Mouse (Mus musculus) midbrain, embryonic 11.5 days (tissue): ENCODE measurements at regions not wholly inside any gene's neighbourhood (a gene's known extent, or its start where the extent isn't known, plus 50 kb on each side); places are given as distances from the start of the nearest gene placed in this dataset.

Experiments
- ATAC-seq: fragments of 200-750 bp; cut with Nextera tagmentation; 2 replicates; pipeline ENCODE4 v1.8.0; 2017; ENCODE audit warnings: moderate TSS enrichment, moderate library complexity; ENCODE audit not compliant: low FRiP score
- DNase-seq: peaks from one replicate; pipeline ENCODE4 v3.0.0; 2015; ENCODE audit warnings: low spot score; ENCODE audit errors: missing footprints
- H3K27ac ChIP-seq: fragments of 300-500 bp; sonication (generic); 2 replicates; pipeline ENCODE4 v1.5.1; 2014; ENCODE audit warnings: low read depth, low read length
- H3K27me3 ChIP-seq: fragments of 300-500 bp; sonication (generic); 2 replicates; pipeline ENCODE4 v1.6.1; 2014; ENCODE audit warnings: mild to moderate bottlenecking, low read length, moderate library complexity, mixed read lengths; ENCODE audit not compliant: control insufficient read depth, insufficient read depth
- H3K36me3 ChIP-seq: fragments of 300-500 bp; sonication (generic); 2 replicates; pipeline ENCODE4 v1.6.1; 2014; ENCODE audit warnings: mild to moderate bottlenecking, low read length, moderate library complexity, mixed read lengths; ENCODE audit not compliant: control insufficient read depth, insufficient read depth
- H3K4me1 ChIP-seq: fragments of 300-500 bp; sonication (generic); 2 replicates; pipeline ENCODE4 v1.6.1; 2014; ENCODE audit warnings: low read length; ENCODE audit not compliant: control insufficient read depth, insufficient read depth
- H3K4me2 ChIP-seq: fragments of 300-500 bp; sonication (generic); 2 replicates; pipeline ENCODE4 v1.6.1; 2014; ENCODE audit warnings: mild to moderate bottlenecking, moderate library complexity
- H3K4me3 ChIP-seq: fragments of 300-500 bp; sonication (generic); 2 replicates; pipeline ENCODE4 v1.5.1; 2014; ENCODE audit warnings: low read depth, low read length
- H3K9ac ChIP-seq: fragments of 300-500 bp; sonication (generic); 2 replicates; pipeline ENCODE4 v1.6.1; 2014; ENCODE audit warnings: low read length
- H3K9me3 ChIP-seq: fragments of 300-500 bp; sonication (generic); 2 replicates; pipeline ENCODE4 v1.6.1; 2016; ENCODE audit warnings: low read length; ENCODE audit not compliant: control insufficient read depth
- WGBS: fragments of 180-500 bp; shearing (Covaris S2); extraction: QIAGEN DNeasy Blood & Tissue Kit; methylation state at CpG from one replicate; pipeline ENCODE4 v1.1.7; 2014; 5-methylcytosine and 5-hydroxymethylcytosine counted together

DNA sequence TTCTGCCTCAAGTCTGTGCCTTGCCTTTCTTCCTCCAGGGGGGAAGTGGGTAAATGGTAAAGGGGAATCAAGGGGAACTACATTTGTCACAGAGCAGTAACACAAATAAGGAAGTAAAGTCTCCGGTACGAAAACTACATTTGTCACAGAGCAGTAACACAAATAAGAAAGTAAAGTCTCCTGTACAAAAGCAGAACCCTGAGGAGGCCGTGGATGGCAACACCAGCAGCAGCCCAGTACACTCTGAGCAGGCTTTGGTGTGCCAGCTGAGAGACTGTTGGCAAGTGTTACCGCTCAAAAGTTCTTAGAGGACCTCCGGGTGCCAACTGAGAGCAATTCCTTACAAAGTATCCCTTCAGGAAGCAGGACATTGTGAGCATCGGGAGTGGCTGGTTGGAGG lies 90.9 kb downstream of the Hes1 start:
- no peak overlapping the region for H3K4me2 ChIP-seq
- no peaks in the 10 kb centered on the region for H3K36me3 ChIP-seq
- no peak for DNase-seq
- no peaks in the 10 kb centered on the region for H3K9me3 ChIP-seq
- H3K9ac ChIP-seq = no peak overlapping the region
- H3K27me3 ChIP-seq = no peaks in the 10 kb centered on the region
- H3K27ac ChIP-seq = no peak overlapping the region
- no peak for ATAC-seq
- peaks cover 14% of the 10 kb centered on the region for H3K4me1 ChIP-seq
- WGBS = 21% methylated on average over 6 of the region's 6 CpGs
- no peak overlapping the region for H3K4me3 ChIP-seq

DNA sequence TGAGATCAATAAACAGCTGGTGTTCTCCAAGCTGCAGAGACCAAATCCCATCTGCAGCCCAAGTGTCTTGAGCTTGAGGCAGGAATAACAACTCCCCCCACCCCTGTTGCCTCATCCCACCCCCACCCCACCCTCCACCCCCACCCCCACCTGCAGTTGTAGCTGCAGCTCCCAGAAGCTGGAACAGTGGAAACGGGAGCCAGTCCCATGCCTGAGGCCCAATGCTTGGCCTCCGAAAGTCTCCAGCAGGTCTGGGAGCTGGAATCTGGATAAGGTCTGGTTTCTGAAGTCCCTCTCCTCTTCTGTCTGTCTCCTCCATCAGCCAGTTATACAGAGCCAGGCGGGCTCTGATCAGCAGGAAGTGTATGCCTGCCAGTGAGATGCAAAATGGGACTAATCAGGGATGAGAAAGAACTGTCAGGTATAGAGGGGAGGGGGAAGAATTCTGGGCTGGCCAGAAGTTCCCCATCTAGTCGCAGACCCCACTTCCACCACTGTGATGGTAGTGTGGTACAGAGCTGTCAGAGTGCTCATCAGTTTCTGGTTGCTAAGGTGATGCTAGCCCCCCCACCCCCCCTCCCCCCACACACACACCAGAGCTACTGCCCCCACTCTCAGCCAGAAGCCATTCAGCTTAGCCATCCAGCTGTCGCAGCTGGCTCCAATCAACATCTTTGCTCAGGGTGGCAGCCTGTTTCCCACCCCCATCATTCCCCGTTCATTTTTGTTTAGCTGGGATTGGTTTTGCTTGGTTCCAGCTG lies 91.5 kb downstream of the Hes1 start:
- ATAC-seq (peak; percentile 84), DNase-seq (peak; percentile 86)
- Histone ChIP-seq H3K4me1 (peaks cover 14% of the 10 kb centered on the region), H3K4me3 (no peak overlapping the region), H3K27me3 (no peaks in the 10 kb centered on the region), H3K27ac (no peak overlapping the region), H3K4me2 (no peak overlapping the region), H3K36me3 (no peaks in the 10 kb centered on the region), H3K9me3 (no peaks in the 10 kb centered on the region), H3K9ac (no peak overlapping the region)
- WGBS = 10% methylated on average over 6 of the region's 6 CpGs

DNA sequence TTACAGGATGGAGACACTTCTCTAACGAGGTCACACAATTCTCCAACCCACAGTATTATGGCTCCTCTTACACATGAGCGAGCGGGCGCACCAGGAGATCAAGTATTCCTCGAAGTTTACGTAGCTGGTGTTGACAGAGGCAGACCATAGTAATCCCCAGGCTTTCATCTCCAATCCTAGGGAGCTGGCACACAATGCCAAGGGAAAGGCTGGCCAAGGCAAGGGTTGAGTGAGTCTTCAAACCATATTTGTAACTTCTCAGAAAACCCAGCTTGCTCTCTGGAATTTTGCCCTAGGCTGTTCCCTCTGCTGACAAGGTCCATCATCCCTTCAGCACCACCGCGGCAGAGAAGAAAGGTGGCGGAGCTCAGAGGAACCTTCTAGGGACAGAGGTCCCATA lies 94.0 kb downstream of the Hes1 start:
- no peak overlapping the region for H3K4me2 ChIP-seq
- H3K27ac ChIP-seq = no peak overlapping the region
- ATAC-seq (no peak), DNase-seq (no peak)
- peaks cover 14% of the 10 kb centered on the region for H3K4me1 ChIP-seq
- no peaks in the 10 kb centered on the region for H3K27me3 ChIP-seq
- no peak overlapping the region for H3K9ac ChIP-seq
- H3K9me3 ChIP-seq = no peaks in the 10 kb centered on the region
- 89% methylated on average over 9 of the region's 9 CpGs for WGBS
- H3K4me3 ChIP-seq = no peak overlapping the region
- no peaks in the 10 kb centered on the region for H3K36me3 ChIP-seq

DNA sequence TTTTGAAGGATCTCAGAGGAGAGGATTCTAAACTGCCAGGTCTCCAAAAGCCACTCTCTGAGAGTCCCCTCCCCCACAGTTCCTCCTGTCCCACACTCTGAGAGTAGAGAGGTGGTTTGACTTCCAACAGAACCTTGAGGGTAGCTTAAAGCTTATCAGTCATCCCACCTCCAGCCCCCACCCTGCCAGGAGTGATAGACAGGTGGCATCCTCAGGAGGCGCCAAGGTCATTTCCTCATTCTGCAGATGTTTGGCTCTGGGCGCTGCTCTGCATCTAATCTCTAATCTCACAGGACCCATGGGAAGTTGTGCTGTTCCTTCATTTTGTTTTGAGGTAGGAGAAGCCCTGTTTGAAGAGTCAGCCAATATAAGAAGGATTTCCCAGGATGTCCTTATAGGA lies 96.2 kb downstream of the Hes1 start:
- Histone ChIP-seq H3K9me3 (no peaks in the 10 kb centered on the region), H3K4me1 (peaks cover 10% of the 10 kb centered on the region), H3K4me2 (no peak overlapping the region), H3K27ac (no peak overlapping the region), H3K4me3 (no peak overlapping the region), H3K27me3 (no peaks in the 10 kb centered on the region), H3K36me3 (no peaks in the 10 kb centered on the region), H3K9ac (no peak overlapping the region)
- DNase-seq (no peak), ATAC-seq (no peak)
- WGBS = 57% methylated on average over 2 of the region's 2 CpGs

DNA sequence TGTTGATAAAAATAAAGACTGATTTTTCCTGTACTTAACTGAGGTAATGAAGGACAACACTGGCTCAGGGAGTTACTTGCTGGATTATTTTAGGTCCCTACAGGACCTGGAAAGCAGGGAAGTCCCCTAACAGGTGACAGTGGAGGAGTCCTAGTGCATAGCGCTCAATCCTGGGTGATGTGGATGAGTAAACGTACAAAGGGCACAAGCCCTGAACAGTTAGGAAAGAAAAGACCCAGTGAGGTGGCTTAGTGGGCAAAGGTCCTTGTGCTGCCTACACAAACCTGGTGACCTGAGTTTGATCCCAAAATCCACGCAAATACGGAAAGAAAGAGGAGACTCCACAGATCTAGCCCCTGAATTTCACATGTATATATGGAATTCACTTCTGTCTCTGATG lies 99.1 kb downstream of the Hes1 start:
- no peak overlapping the region for H3K9ac ChIP-seq
- H3K4me2 ChIP-seq = no peak overlapping the region
- H3K4me3 ChIP-seq = no peak overlapping the region
- H3K9me3 ChIP-seq = no peaks in the 10 kb centered on the region
- no peaks in the 10 kb centered on the region for H3K36me3 ChIP-seq
- DNase-seq = no peak
- H3K27ac ChIP-seq = no peak overlapping the region
- WGBS = 82% methylated on average over 4 of the region's 4 CpGs
- no peaks in the 10 kb centered on the region for H3K4me1 ChIP-seq
- no peaks in the 10 kb centered on the region for H3K27me3 ChIP-seq
- no peak for ATAC-seq

DNA sequence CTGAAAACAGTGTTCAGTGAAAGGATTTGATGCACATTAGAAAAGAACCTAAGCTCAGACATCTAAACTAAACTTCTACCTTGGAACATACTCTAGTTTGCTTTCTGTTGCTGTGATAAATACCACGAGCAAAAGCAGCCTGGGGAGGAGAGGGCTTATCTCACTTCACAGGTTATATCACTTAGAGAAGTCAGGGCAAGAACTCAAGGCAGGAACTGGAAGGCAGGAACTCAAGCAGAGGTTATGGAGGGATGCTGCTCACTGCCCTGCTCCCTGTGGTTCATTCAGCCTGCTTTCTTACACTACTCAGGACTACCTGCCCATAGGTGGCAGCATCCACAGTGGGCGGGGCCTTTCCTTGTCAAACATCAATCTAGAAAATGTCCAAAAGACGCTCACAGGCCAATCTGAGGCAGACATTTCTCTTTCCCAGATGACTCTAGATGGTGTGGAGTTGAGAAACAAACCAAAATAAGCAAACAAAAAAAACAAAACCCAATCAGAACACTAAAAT lies 101.5 kb downstream of the Hes1 start:
- ATAC-seq (no peak), DNase-seq (no peak)
- Histone ChIP-seq H3K4me1 (no peaks in the 10 kb centered on the region), H3K36me3 (no peaks in the 10 kb centered on the region), H3K4me3 (no peak overlapping the region), H3K9ac (no peak overlapping the region), H3K9me3 (no peaks in the 10 kb centered on the region), H3K27me3 (no peaks in the 10 kb centered on the region), H3K27ac (no peak overlapping the region), H3K4me2 (no peak overlapping the region)
- 87% methylated on average over 3 of the region's 3 CpGs for WGBS

DNA sequence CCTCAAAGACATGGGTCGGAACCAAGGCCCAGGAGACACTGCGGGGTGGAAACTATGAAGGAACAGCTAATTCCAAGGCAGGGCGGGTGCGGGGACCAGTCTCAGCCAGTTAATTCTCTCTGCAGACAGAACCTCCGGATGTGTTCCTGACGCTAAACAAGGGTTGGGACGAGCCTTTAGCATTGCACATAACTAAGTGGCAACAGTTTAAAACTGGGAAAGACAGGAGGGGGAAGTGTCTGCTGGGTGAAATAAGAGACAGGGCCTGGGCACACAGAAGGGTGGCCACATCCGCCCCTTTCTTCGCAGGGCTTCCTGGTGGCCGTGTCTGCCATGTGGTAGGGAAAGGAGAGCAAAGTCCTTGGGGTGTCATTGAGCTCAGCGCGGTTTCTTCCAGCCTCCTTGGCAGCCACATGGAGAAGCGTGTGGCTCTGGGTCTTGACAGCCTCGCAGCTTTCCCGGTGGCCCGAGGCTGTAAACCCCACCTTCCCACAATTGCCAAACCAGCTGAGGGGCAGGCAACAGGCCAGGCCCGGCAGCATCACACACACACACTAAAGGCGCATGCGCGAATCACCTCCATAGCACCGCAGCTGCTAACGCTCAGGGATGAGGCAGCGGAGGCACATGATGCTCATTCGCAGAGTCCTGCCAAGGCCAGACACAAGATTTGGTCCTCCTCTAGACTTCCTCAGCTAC lies 95.8 kb downstream of the Cpn2 start:
- Histone ChIP-seq H3K9me3 (no peaks in the 10 kb centered on the region), H3K27ac (no peak overlapping the region), H3K27me3 (0 out of 2 replicates have a peak, but pooled peaks cover 2% of the 10 kb centered on the region), H3K4me3 (no peak overlapping the region), H3K4me2 (no peak overlapping the region), H3K36me3 (no peaks in the 10 kb centered on the region), H3K9ac (no peak overlapping the region), H3K4me1 (0 out of 2 replicates have a peak, but pooled peaks cover 2% of the 10 kb centered on the region)
- ATAC-seq = no peak
- DNase-seq = no peak
- WGBS = 81% methylated on average over 24 of the region's 24 CpGs

DNA sequence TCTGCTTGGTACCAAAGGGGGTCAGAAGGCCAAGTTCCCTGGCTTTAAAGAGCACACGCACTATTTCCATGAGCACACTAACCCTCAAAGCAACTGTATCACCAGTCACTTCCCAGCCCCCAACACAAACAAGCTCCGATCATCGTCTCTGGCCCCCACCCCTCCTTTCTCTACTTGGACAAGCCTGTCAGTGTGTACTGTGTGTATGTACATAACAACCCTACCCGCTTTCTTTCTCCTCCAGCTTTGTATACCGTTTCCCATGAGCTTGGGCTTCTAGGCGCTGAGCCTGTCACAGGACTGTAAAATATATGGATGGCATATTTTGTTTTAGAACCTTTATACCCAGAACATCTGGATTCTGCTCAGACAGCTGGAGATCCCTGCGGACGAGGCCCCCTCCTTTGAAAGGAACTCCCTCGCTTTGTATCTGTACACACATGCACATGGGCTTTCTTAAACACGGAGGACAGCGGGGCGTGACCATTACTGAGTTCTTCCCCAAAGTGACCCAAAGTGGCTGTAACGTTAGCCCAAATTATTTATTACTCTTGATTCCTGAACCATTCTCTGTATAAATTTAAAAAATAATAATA lies 95.1 kb downstream of the Cpn2 start:
- Histone ChIP-seq H3K4me2 (no peak overlapping the region), H3K4me3 (no peak overlapping the region), H3K27me3 (0 out of 2 replicates have a peak, but pooled peaks cover 2% of the 10 kb centered on the region), H3K4me1 (0 out of 2 replicates have a peak, but pooled peaks cover 2% of the 10 kb centered on the region), H3K9ac (no peak overlapping the region), H3K9me3 (no peaks in the 10 kb centered on the region), H3K36me3 (no peaks in the 10 kb centered on the region), H3K27ac (no peak overlapping the region)
- DNase-seq = no peak
- ATAC-seq = no peak; the same call in 1 of the 2 replicates
- WGBS = 70% methylated on average over 13 of the region's 13 CpGs

DNA sequence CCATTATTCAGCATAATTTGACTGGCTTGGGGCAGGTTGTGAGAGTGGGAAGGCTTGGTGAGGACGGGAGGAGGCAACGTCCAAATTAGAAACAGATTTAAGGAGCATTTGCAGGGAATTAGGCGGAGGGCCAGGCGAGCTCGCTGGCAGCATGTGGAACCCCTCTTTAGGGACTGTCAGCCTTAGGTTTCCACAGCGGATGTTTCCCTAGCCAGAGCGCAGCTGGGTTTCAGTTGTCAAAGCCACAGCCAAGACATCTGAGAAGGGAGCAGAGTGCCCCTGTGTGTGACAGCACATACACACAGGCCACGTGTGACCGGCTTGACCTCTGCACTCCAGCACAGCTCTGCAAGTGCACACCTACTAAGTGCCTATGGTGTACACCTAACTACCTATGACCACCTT lies 94.5 kb downstream of the Cpn2 start:
- peak; percentile 22; the same call in 1 of the 2 replicates for ATAC-seq

More for the DNA sequence above, 94.5 kb downstream of the Cpn2 start:
- no peak for DNase-seq
- H3K36me3 ChIP-seq = no peaks in the 10 kb centered on the region
- H3K4me3 ChIP-seq = no peak overlapping the region
- H3K27ac ChIP-seq = no peak overlapping the region
- 0 out of 2 replicates have a peak, but pooled peaks cover 2% of the 10 kb centered on the region for H3K27me3 ChIP-seq
- H3K4me2 ChIP-seq = no peak overlapping the region
- 0 out of 2 replicates have a peak, but pooled peaks cover 2% of the 10 kb centered on the region for H3K4me1 ChIP-seq
- H3K9ac ChIP-seq = no peak overlapping the region
- 41% methylated on average over 9 of the region's 9 CpGs for WGBS
- H3K9me3 ChIP-seq = no peaks in the 10 kb centered on the region
